Mouse (Mus musculus): ENCODE measurements around the gene Enpp4. TPM values are rescaled to one million over a fixed set of nuclear protein-coding genes. Genes with fewer than 3 reads are reported as not detected.

The Enpp4 gene
- 3.4 and 3.5 TPM in 2 replicates for polyA plus RNA-seq (2014; fragmentation: Nextera tagmentation; extraction: Ambion mirVana)

DNA sequence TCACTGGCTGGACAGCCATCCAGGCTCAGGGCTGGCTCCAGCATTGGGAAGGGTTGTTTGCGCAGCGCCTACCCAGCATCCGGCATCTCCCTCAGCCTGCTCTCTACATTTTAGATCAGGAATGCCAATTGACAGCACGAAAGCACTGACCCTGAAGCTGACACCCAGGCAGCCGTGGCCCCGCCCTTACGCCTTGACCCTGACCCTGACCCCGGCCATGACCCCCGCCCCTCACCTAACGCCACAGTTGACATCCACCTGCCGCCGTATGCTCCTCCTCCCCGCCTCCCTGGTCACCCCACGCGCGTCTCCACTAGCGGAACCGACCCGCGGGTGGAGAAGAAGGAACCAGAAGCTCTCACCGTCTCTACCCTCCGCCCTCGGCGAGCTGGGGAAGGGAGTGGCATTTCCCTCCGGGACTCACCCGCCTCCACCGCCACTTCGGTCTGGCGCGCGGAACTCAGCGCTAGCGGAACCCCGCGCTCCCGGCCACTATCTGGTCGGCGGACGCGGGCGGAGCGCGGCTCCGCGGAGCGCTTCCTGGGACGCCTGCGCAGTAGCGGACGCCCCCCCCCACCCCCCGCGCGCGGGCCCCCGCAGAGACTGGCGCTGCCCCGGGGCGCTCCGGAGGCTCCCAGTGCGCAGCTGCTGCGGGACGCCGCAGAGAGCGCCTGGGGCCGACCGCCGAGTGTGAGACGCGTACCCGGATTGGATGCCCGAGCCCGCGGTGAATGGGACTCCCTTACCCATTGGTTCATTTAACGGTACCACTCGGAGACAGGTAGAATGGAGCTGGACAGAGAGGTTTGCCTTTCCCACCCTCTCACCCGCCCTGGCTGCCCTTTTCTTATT is at the start of gene Enpp4:
TSS of gene Enpp4 (minus strand) at position 523 of the 852 bp plus-strand sequence.
- Histone ChIP-seq H3K27ac (ENCODE audit: low read depth, low read length) (no peak within 1 kb of the TSS), H3K4me2 (replicated peaks; ENCODE audit: low read depth, low read length) (peak within 1 kb of the TSS; percentile 99), H3K36me3 (ENCODE audit: control insufficient read depth, insufficient read depth, low read length) (no peaks in the 10 kb centered on the region), H3K4me3 (ENCODE audit: low read depth, low read length) (peak within 1 kb of the TSS; percentile 67), H3K4me1 (replicated peaks; ENCODE audit: control insufficient read depth, insufficient read depth, low read length) (no peaks in the 10 kb centered on the region), H3K9ac (ENCODE audit: low read depth, low read length) (peak within 1 kb of the TSS; percentile 72), H3K9me3 (ENCODE audit: control insufficient read depth, low read length) (no peaks in the 10 kb centered on the region), H3K27me3 (ENCODE audit: control insufficient read depth, insufficient read depth, low read length) (no peaks in the 10 kb centered on the region)
- DNase-seq (ENCODE audit: low spot score) (peak; percentile 82), ATAC-seq (ENCODE audit: low FRiP score) (peak; percentile 99)
- WGBS, result under 1% methylated on average over 67 of the region's 76 CpGs

GRCm38 (mm10) chr17:44155204-44155603 is 49.6 kb upstream of the Enpp4 start:
- DNase-seq (ENCODE audit: low spot score) (no peak), ATAC-seq (ENCODE audit: low FRiP score) (no peak)
- Histone ChIP-seq H3K9me3 (ENCODE audit: control insufficient read depth, low read length) (no peaks in the 10 kb centered on the region), H3K36me3 (ENCODE audit: control insufficient read depth, insufficient read depth, low read length) (no peaks in the 10 kb centered on the region), H3K9ac (ENCODE audit: low read depth, low read length) (no peak overlapping the region), H3K27ac (ENCODE audit: low read depth, low read length) (no peak overlapping the region), H3K27me3 (ENCODE audit: control insufficient read depth, insufficient read depth, low read length) (no peaks in the 10 kb centered on the region), H3K4me1 (replicated peaks; ENCODE audit: control insufficient read depth, insufficient read depth, low read length) (no peaks in the 10 kb centered on the region), H3K4me3 (ENCODE audit: low read depth, low read length) (no peak overlapping the region), H3K4me2 (replicated peaks; ENCODE audit: low read depth, low read length) (no peak overlapping the region)
- 82% methylated on average over 2 of the region's 2 CpGs for WGBS

GRCm38 (mm10) chr17:44153871-44154270 is 48.3 kb upstream of the Enpp4 start:
- ATAC-seq (ENCODE audit: low FRiP score) (no peak), DNase-seq (ENCODE audit: low spot score) (no peak)

DNA sequence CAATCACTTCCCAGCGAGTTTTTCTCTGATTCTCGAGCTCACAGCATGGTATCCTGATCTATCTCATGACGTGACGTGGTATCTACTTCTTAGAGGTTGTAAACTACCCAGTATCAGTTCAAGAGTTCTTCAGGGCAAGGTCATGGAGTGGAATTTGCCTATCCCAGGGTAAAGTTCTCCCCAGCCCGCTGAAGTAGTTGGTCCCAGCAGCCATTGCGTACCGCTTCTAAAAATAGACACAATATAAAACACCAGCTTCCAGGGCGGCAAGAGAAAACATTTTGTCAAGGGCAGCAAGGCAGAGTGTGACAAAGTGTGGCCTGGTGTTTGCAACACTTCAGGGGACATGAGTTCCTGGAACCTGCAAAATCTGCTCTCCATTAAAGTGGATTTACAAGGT is 46.3 kb upstream of the Enpp4 start:
- H3K4me3 ChIP-seq (ENCODE audit: low read depth, low read length), result no peak overlapping the region
- no peak overlapping the region for H3K9ac ChIP-seq (ENCODE audit: low read depth, low read length)
- no peak overlapping the region for H3K4me2 ChIP-seq (replicated peaks; ENCODE audit: low read depth, low read length)
- no peak for ATAC-seq (ENCODE audit: low FRiP score)
- H3K27ac ChIP-seq (ENCODE audit: low read depth, low read length), result no peak overlapping the region
- no peaks in the 10 kb centered on the region for H3K4me1 ChIP-seq (replicated peaks; ENCODE audit: control insufficient read depth, insufficient read depth, low read length)
- DNase-seq (ENCODE audit: low spot score), result no peak
- no peaks in the 10 kb centered on the region for H3K27me3 ChIP-seq (ENCODE audit: control insufficient read depth, insufficient read depth, low read length)
- whole genome bisulfite sequencing, result 89% methylated on average over 8 of the region's 8 CpGs
- no peaks in the 10 kb centered on the region for H3K36me3 ChIP-seq (ENCODE audit: control insufficient read depth, insufficient read depth, low read length)
- H3K9me3 ChIP-seq (ENCODE audit: control insufficient read depth, low read length), result no peaks in the 10 kb centered on the region

More at GRCm38 (mm10) chr17:44153871-44154270, 48.3 kb upstream of the Enpp4 start:
- WGBS, result 42% methylated on average over 5 of the region's 5 CpGs
- Histone ChIP-seq H3K4me3 (ENCODE audit: low read depth, low read length) (no peak overlapping the region), H3K9ac (ENCODE audit: low read depth, low read length) (no peak overlapping the region), H3K9me3 (ENCODE audit: control insufficient read depth, low read length) (no peaks in the 10 kb centered on the region), H3K27me3 (ENCODE audit: control insufficient read depth, insufficient read depth, low read length) (no peaks in the 10 kb centered on the region), H3K36me3 (ENCODE audit: control insufficient read depth, insufficient read depth, low read length) (no peaks in the 10 kb centered on the region), H3K4me2 (replicated peaks; ENCODE audit: low read depth, low read length) (no peak overlapping the region), H3K4me1 (replicated peaks; ENCODE audit: control insufficient read depth, insufficient read depth, low read length) (no peaks in the 10 kb centered on the region), H3K27ac (ENCODE audit: low read depth, low read length) (no peak overlapping the region)

GRCm38 (mm10) chr17:44151130-44151529 is 45.5 kb upstream of the Enpp4 start:
- no peaks in the 10 kb centered on the region for H3K36me3 ChIP-seq (ENCODE audit: control insufficient read depth, insufficient read depth, low read length)

DNA sequence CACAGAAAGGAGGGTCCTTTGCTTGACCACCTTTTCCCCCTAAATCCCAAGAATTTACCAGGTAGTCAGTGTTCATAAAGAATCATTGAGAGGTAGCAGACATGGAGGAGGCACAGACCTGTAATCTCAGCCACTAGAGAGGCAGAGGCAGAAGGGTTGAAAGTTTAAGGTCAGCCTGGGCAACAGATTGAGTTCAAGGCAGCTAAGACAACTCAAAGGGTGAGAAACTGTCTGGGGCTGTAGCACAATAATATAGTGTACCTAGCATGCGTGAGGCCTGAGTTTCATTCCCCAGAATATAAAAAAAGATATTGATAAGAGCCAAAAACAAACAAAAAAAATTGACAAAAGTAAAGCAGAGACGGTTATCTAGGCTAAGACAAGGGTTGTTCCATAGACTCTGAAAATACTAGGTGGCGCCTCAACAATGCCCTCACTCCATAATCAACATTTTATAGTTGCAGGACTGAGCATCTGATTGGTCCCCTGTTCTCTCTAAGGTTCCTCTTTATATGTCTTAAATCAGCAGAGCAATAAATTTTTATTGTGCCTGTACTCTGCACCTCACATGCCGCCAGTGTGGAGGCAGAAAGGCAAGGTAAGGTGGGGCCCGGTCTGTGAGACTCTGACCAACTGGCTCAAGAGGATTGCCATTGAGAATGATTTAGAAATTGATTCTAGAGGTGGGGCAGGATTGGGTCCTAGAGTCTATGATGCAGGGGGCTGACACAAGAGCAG is 42.7 kb upstream of the Enpp4 start:
- H3K36me3 ChIP-seq (ENCODE audit: control insufficient read depth, insufficient read depth, low read length), result no peaks in the 10 kb centered on the region
- no peak overlapping the region for H3K9ac ChIP-seq (ENCODE audit: low read depth, low read length)
- ATAC-seq (ENCODE audit: low FRiP score) (no peak), DNase-seq (ENCODE audit: low spot score) (no peak)
- no peaks in the 10 kb centered on the region for H3K27me3 ChIP-seq (ENCODE audit: control insufficient read depth, insufficient read depth, low read length)
- WGBS, result 90% methylated on average over 5 of the region's 5 CpGs
- no peak overlapping the region for H3K4me2 ChIP-seq (replicated peaks; ENCODE audit: low read depth, low read length)
- H3K9me3 ChIP-seq (ENCODE audit: control insufficient read depth, low read length), result no peaks in the 10 kb centered on the region
- no peaks in the 10 kb centered on the region for H3K4me1 ChIP-seq (replicated peaks; ENCODE audit: control insufficient read depth, insufficient read depth, low read length)
- no peak overlapping the region for H3K27ac ChIP-seq (ENCODE audit: low read depth, low read length)
- no peak overlapping the region for H3K4me3 ChIP-seq (ENCODE audit: low read depth, low read length)

More at GRCm38 (mm10) chr17:44151130-44151529, 45.5 kb upstream of the Enpp4 start:
- Histone ChIP-seq H3K27me3 (ENCODE audit: control insufficient read depth, insufficient read depth, low read length) (no peaks in the 10 kb centered on the region), H3K27ac (ENCODE audit: low read depth, low read length) (no peak overlapping the region), H3K4me2 (replicated peaks; ENCODE audit: low read depth, low read length) (no peak overlapping the region), H3K4me3 (ENCODE audit: low read depth, low read length) (no peak overlapping the region), H3K9ac (ENCODE audit: low read depth, low read length) (no peak overlapping the region), H3K9me3 (ENCODE audit: control insufficient read depth, low read length) (no peaks in the 10 kb centered on the region), H3K4me1 (replicated peaks; ENCODE audit: control insufficient read depth, insufficient read depth, low read length) (no peaks in the 10 kb centered on the region)
- no peak for ATAC-seq (ENCODE audit: low FRiP score)
- 68% methylated on average over 3 of the region's 3 CpGs for WGBS
- DNase-seq (ENCODE audit: low spot score), result peak; percentile 51

- Histone ChIP-seq H3K9me3 (ENCODE audit: control insufficient read depth, low read length) (no peaks in the 10 kb centered on the region), H3K36me3 (ENCODE audit: control insufficient read depth, insufficient read depth, low read length) (no peaks in the 10 kb centered on the region), H3K9ac (ENCODE audit: low read depth, low read length) (no peak overlapping the region), H3K27ac (ENCODE audit: low read depth, low read length) (no peak overlapping the region), H3K27me3 (ENCODE audit: control insufficient read depth, insufficient read depth, low read length) (no peaks in the 10 kb centered on the region), H3K4me2 (replicated peaks; ENCODE audit: low read depth, low read length) (no peak overlapping the region), H3K4me1 (replicated peaks; ENCODE audit: control insufficient read depth, insufficient read depth, low read length) (no peaks in the 10 kb centered on the region), H3K4me3 (ENCODE audit: low read depth, low read length) (no peak overlapping the region)
- ATAC-seq (ENCODE audit: low FRiP score) (no peak), DNase-seq (ENCODE audit: low spot score) (no peak)
- 88% methylated on average over 1 of the region's 1 CpGs for WGBS
These were observed 40.2 kb upstream of the Enpp4 start for GRCm38 (mm10) chr17:44145806-44146205.

- ATAC-seq (ENCODE audit: low FRiP score) (no peak), DNase-seq (ENCODE audit: low spot score) (no peak)
- Histone ChIP-seq H3K27me3 (ENCODE audit: control insufficient read depth, insufficient read depth, low read length) (no peaks in the 10 kb centered on the region), H3K9ac (ENCODE audit: low read depth, low read length) (no peak overlapping the region), H3K36me3 (ENCODE audit: control insufficient read depth, insufficient read depth, low read length) (no peaks in the 10 kb centered on the region), H3K4me1 (replicated peaks; ENCODE audit: control insufficient read depth, insufficient read depth, low read length) (no peaks in the 10 kb centered on the region), H3K9me3 (ENCODE audit: control insufficient read depth, low read length) (no peaks in the 10 kb centered on the region), H3K4me2 (replicated peaks; ENCODE audit: low read depth, low read length) (no peak overlapping the region), H3K27ac (ENCODE audit: low read depth, low read length) (no peak overlapping the region), H3K4me3 (ENCODE audit: low read depth, low read length) (no peak overlapping the region)
- 93% methylated on average over 10 of the region's 10 CpGs for WGBS
These were observed 31.4 kb upstream of the Enpp4 start for GRCm38 (mm10) chr17:44136863-44137640.

All from hindbrain, embryonic 11.5 days (tissue).